Mouse (Mus musculus) cerebellum, adult 2 months (tissue): ENCODE measurements at regions not wholly inside any gene's neighbourhood (a gene's known extent, or its start where the extent isn't known, plus 50 kb on each side); places are given as distances from the start of the nearest gene placed in this dataset.

Experiments used
- CTCF ChIP-seq: fragments of 200-500 bp; IDR thresholded peaks from 2 replicates; pipeline ENCODE4 v1.5.1; 2011; ENCODE audit warnings: low read depth, mild to moderate bottlenecking, control low read depth, low read length, moderate library complexity, borderline replicate concordance; ENCODE audit not compliant: insufficient read depth
- POLR2A ChIP-seq: fragments of 200-500 bp; IDR thresholded peaks from 2 replicates; pipeline ENCODE4 v1.6.1; 2011; ENCODE audit warnings: low read length, control low read depth, borderline replicate concordance; ENCODE audit not compliant: insufficient read depth

DNA sequence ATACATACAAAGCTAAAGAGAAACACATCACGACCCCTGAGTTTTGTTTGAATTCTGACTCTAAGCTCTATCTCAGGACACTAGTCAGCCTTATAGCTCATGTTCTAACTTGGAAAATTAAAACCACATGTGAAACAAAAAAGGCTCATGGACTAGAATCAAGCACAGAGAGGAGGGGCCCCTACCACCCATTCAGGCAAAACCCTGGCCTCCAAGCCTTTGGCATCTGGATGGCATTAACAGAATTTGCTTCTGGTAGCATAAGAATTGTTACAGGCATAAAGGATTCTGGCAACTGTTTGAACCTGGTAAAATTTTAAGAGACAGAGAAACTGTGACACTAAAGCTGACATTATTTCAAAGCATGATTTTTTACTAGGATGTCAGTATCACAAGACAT is 78.1 kb upstream of the St6gal2 start:
- TF ChIP-seq CTCF: no peak
- TF ChIP-seq POLR2A: no peak
